Mouse (Mus musculus): ENCODE measurements around the gene Pdzd2.

Pdzd2 gene

GRCm38 (mm10) chr15:12346916-12347315 lies 392.8 kb downstream of the Pdzd2 start:
- no peak for DNase-seq (ENCODE audit: low spot score)

GRCm38 (mm10) chr15:12341401-12341758 lies 398.3 kb downstream of the Pdzd2 start:
- DNase-seq (ENCODE audit: low spot score): no peak

- DNase-seq (ENCODE audit: low spot score): no peak
Measured at GRCm38 (mm10) chr15:12340536-12341400, 399.0 kb downstream of the Pdzd2 start.

DNA sequence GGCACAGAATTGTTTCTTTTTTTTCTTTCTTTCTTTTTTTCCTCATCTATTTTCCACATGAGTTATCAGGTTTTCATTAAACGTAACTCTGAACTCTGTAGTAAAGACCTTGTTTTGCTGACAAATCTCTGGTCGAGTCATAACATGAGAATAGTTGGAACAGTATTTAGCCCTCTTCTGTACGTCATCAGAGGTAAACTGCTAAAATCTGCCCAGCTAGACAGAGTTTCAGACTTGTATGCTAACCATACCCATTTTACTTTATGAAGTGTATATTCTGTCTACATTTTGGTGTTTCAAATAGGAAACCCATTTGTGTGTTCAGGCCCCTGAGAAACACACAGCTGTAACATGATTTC lies 402.0 kb downstream of the Pdzd2 start:
- no peak for DNase-seq (ENCODE audit: low spot score)

GRCm38 (mm10) chr15:12337030-12337778 lies 402.5 kb downstream of the Pdzd2 start:
- no peak for DNase-seq (ENCODE audit: low spot score)

DNA sequence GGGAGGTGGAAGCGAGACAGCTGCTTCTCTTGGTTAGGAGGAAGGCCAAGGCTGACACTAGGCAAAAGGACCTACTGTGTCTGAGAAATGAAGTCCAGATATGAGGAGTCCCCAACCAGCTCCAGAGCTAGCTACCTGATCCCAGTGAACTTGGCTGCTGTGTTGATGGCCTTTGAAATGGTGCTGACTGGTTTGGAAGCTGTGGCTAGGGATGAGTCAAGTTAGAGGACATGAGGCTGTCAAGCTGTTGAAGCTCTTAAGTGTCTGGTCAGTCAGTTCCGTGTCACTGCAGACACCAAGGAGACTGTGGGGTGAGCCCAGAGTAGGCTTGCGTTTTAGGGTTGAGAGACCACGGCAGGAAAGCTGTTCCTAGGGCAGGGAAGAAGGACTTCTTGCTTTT lies 405.3 kb downstream of the Pdzd2 start:
- DNase-seq (ENCODE audit: low spot score): no peak

GRCm38 (mm10) chr15:12331300-12331699 lies 408.4 kb downstream of the Pdzd2 start:
- no peak for DNase-seq (ENCODE audit: low spot score)

GRCm38 (mm10) chr15:12330892-12331291 lies 408.8 kb downstream of the Pdzd2 start:
- DNase-seq (ENCODE audit: low spot score): no peak

- no peak for DNase-seq (ENCODE audit: low spot score)
Measured at GRCm38 (mm10) chr15:12330389-12330788, 409.3 kb downstream of the Pdzd2 start.

- DNase-seq (ENCODE audit: low spot score): no peak
Measured at GRCm38 (mm10) chr15:12324326-12324725, 415.4 kb downstream of the Pdzd2 start.

DNA sequence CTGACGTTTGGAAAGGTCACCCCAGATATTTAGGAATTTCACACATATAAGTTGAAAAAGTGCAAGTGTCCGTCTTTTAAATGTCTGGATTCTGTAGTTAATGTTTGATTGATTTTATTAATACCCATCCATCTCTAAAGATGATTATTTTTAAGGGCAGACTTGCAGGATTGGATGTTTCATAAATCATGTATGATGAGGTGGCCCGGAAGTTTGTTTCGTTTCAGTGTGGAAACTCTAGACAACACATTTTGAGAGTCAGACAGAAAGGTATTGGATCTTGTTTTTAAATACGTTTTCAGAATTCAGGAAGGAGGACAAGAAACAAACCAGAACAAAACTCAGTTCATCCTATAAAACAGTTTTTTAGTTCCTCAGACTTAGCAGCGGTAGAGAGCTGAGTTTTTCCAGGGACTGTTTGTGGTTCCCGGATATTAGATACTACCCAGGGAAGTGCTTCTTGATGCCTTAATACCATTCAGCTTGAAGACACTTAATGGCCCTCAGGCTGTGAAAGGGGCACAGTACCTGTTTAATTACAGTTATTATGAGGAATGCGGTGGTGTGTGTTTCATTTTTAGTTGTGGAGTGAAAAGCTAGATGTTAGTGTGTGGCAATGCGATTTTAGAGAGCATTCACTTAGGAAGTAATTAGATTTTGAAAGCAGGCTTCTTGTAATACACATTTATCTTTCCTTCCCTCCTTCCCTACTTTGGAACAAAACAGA lies 416.9 kb downstream of the Pdzd2 start:
- DNase-seq (ENCODE audit: low spot score): no peak

DNA sequence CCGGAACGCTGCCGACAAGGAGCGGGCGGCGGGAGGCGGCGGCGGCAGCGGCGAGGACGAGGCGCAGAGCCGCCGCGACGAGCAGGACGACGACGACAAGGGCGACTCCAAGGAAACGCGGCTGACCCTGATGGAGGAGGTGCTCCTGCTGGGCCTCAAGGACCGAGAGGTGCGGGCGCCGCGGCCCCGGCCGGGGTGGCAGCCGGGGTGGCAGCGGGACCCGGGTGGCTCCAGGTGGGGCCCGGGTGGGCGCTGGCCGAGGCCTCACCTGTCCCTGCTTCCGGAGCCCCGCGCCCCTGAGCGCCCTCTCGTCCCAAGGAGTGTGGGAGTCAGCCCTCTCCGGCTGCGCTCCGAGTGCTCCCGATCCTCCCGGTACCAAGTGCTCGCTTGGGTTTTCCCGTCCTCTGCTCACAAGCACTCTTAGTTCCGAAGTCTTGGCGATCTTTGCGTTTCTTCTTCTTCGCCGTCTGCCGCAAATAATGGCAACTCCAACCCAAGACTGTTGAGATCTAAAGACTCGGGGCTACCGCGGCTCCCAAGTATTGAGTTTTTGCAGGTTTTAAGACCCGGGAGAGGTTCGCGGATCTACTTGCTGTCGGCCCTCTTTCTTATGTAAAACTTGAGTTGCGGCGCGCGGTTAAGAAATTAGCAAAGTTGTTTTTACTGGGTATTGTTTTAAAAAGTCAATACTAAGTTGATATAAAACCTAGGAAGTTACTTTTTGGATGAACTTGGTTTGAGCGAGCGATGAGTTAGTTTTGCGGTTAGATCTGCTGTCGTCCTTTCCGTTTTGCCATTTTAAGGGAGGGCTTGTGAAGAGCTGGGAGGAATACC lies 417.7 kb downstream of the Pdzd2 start, which contains the start of gene 1810049J17Rik:
1810049J17Rik (minus strand) TSS at position 112 of the 834 bp plus-strand sequence.
- peak; percentile 15 for DNase-seq (ENCODE audit: low spot score)

- peak; percentile 92 for DNase-seq (ENCODE audit: low spot score)
Measured at GRCm38 (mm10) chr15:12321091-12321787, 418.5 kb downstream of the Pdzd2 start, which contains the start of gene Golph3. Golph3 (plus strand) TSS chr15:12321450.

GRCm38 (mm10) chr15:12320441-12321090 lies 419.2 kb downstream of the Pdzd2 start:
- no peak for DNase-seq (ENCODE audit: low spot score)

- DNase-seq (ENCODE audit: low spot score): no peak
Measured at GRCm38 (mm10) chr15:12319889-12320288, 419.8 kb downstream of the Pdzd2 start.

DNA sequence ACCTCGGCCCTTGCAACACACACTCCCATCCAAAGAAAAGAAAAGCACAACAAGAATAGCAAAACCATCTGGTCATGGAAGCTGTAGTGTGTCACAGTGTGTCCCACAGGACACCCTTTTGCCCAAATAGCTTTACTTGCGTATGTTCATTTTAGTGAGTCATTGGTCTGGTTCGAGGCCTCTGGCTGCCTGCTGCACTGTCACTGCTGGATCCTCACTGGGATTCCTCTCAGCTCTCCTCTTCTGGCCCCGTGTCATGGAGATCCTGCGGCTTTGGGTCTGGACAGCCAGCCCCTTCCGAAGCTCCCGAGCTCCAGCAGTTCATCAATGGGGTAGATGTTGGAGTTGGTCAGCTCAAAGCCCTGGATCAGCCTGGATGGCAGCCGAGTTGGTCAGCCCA lies 421.3 kb downstream of the Pdzd2 start:
- no peak for DNase-seq (ENCODE audit: low spot score)

- DNase-seq (ENCODE audit: low spot score): no peak
Measured at GRCm38 (mm10) chr15:12317290-12317689, 422.4 kb downstream of the Pdzd2 start.

- no peak for DNase-seq (ENCODE audit: low spot score)
Measured at GRCm38 (mm10) chr15:12315996-12316395, 423.7 kb downstream of the Pdzd2 start.

DNA sequence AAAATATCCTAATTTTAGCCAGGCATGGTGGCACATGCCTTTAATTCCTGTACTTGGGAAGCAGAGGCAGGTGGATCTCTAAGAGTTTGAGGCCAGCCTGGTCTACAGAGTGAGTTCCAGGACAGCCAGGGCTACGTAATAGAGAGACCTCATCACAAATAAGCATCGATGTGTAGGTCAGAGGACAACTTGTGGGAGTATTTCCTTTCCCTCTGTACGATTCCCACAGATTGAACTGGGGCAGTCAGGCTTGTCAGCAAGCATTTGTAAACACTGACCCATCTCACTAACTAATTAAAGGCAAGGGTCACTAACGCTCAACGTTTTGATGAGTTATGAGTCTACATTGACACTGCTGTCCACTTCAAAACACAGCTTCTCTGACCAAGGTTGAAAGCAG lies 425.1 kb downstream of the Pdzd2 start:
- no peak for DNase-seq (ENCODE audit: low spot score)

- no peak for DNase-seq (ENCODE audit: low spot score)
Measured at GRCm38 (mm10) chr15:12313255-12313654, 426.5 kb downstream of the Pdzd2 start.

Data from urinary bladder, postnatal 10 days (tissue).